Mouse (Mus musculus): Measurements from ENCODE around the gene Scgb1b3.

The Scgb1b3 gene

GRCm38 (mm10) chr7:31375292-31375691 lies at the start of gene Scgb1b3:
TSS of gene Scgb1b3 (plus strand) at chr7:31375592.
- DNase-seq (ENCODE audit: low spot score) = no peak

- no peak for DNase-seq (ENCODE audit: low spot score)
Measured at GRCm38 (mm10) chr7:31362022-31362560, 13.3 kb upstream of the Scgb1b3 start, which contains the start of gene Scgb2b3. TSS of gene Scgb2b3 (minus strand) at chr7:31362072.

Data from adipocyte (in vitro differentiated cells).